Mouse (Mus musculus) embryonic facial prominence, embryonic 14.5 days (tissue): Measurements from ENCODE around the gene Ugt1a8. TPM values are rescaled to one million over a fixed set of nuclear protein-coding genes. Genes with fewer than 3 reads are reported as not detected.
"Not testable (repeated sequence)": the region's sequence is repeated elsewhere in the genome, so short reads cannot be mapped to it uniquely, and the experiment has no call there.

Source experiments
- ATAC-seq: fragments of 200-750 bp; cut with Nextera tagmentation; 2 replicates; pipeline ENCODE4 v1.8.0; 2017; ENCODE audit warnings: low read depth, moderate number of reproducible peaks, moderate TSS enrichment
- DNase-seq: peaks from one replicate; pipeline ENCODE4 v3.0.0-alpha.2; 2015; ENCODE audit warnings: low spot score
- H3K27ac ChIP-seq: fragments of 300-500 bp; sonication (generic); replicated peaks from 2 replicates; pipeline ENCODE4 v1.5.1; 2014; ENCODE audit warnings: low read depth, mild to moderate bottlenecking, low read length, moderate library complexity
- H3K27me3 ChIP-seq: fragments of 300-500 bp; sonication (generic); replicated peaks from 2 replicates; pipeline ENCODE4 v1.6.1; 2014; ENCODE audit warnings: low read length; ENCODE audit not compliant: control insufficient read depth, insufficient read depth
- H3K36me3 ChIP-seq: fragments of 300-500 bp; sonication (generic); 2 replicates; pipeline ENCODE4 v1.6.1; 2014; ENCODE audit warnings: low read length, mixed read lengths; ENCODE audit not compliant: control insufficient read depth, insufficient read depth
- H3K4me1 ChIP-seq: fragments of 300-500 bp; sonication (generic); 2 replicates; pipeline ENCODE4 v1.6.1; 2014; ENCODE audit warnings: antibody characterized with exemption, low read length; ENCODE audit not compliant: control insufficient read depth, insufficient read depth
- H3K4me2 ChIP-seq: fragments of 300-500 bp; sonication (generic); 2 replicates; pipeline ENCODE4 v1.6.1; 2014; ENCODE audit warnings: low read depth, mild to moderate bottlenecking, low read length, moderate library complexity, mixed read lengths
- H3K4me3 ChIP-seq: fragments of 300-500 bp; sonication (generic); 2 replicates; pipeline ENCODE4 v1.5.1; 2014; ENCODE audit warnings: low read depth, mild to moderate bottlenecking, low read length
- H3K9ac ChIP-seq: fragments of 300-500 bp; sonication (generic); 2 replicates; pipeline ENCODE4 v1.6.1; 2014; ENCODE audit warnings: low read depth, mild to moderate bottlenecking, low read length, moderate library complexity, mixed read lengths
- H3K9me3 ChIP-seq: fragments of 300-500 bp; sonication (generic); 2 replicates; pipeline ENCODE4 v1.6.1; 2016; ENCODE audit warnings: low read length; ENCODE audit not compliant: control insufficient read depth
- WGBS: fragments of 180-500 bp; shearing (Covaris S2); extraction: QIAGEN DNeasy Blood & Tissue Kit; methylation state at CpG from one replicate; pipeline ENCODE4 v1.1.7; 2014; 5-methylcytosine and 5-hydroxymethylcytosine counted together
- polyA plus RNA-seq: library from polyadenylated mRNA; unstranded; fragments of >200 nt; fragmentation: Nextera tagmentation; extraction: Ambion mirVana; gene quantifications from 2 replicates; pipeline ENCODE4 v1.2.1, GENCODE M21; 2014

Ugt1a8 gene
- polyA plus RNA-seq, 1 experiment from 2014 or later: not detected

DNA sequence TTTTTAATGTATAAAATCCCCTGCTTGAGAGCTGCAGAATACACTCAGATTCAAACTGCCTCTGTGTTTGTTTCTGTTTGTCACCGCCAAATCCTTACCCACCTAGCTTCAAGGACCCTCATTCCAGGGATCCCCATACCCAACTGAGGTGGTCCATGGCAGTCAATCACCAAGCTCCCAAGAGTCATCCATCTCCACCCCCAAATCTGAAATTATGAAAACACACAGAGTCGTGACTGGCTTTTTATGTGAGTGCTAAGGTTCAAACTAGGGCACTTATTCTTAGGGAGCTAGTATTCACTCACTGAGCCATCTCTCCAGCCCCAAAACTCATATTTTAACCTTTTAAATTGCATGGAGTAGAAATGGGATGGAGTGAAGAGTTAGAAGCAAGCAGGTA lies 137.7 kb downstream of the Ugt1a8 start:
- H3K4me2 ChIP-seq, H3K27me3 ChIP-seq, H3K4me1 ChIP-seq, DNase-seq, ATAC-seq, H3K9ac ChIP-seq, H3K27ac ChIP-seq, H3K4me3 ChIP-seq, H3K36me3 ChIP-seq: not testable (repeated sequence)
- 36% methylated on average over 2 of the region's 2 CpGs for whole genome bisulfite sequencing
- peaks cover 56% of the 10 kb centered on the region for H3K9me3 ChIP-seq

DNA sequence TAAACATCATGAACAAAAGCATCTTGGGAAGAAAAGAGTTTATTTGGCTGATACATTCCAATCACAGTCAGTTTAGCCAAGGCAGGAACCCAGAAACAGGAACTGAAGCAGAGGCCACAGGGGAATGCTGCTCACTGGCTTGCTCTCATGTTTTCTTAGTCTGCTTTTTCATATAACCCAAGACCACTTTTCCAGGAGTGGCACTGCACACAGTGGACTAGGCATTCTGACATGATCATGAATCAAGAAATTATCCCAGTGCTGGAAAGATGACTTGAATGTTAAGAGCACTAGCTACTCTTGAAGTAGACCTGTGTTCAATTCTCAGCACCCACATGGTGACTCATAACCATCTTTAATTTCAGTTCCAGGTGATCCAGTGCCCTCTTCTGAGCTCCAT lies 138.1 kb downstream of the Ugt1a8 start:
- no peak for ATAC-seq

DNA sequence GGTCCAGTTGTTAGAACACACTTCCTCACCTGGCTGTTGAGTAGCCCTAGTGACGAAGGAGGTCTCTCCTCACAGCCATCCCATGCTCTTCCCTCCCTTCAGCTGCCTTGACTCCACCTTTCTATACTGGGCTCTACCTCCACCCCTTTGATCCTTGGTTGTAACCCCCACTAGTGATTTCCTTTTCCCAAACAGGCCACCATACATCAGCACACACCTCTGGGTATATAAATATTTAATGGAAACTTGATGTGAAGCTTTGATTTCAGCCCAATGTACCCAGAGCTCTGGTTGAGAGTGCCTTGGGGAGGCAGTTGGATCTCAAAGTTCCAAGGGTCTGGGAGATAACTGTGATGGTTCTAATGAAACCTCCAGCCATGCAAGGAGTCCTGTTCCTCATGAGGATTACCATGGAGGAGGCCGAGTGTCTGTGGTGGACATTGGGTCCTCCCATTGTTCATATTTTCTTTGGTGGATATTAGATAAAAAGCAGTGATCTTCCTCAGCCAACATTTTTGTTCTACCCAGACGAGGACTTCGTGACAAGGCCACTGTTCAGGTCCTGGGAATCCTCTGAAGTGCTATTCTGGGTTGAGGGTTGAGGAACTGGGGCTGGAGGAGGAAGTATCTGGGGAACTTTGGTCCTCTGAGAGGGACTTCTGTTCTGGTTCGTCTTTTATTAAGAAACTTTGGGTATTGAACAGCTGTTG lies 139.2 kb downstream of the Ugt1a8 start, which contains the start of gene Mroh2a:
TSS of gene Mroh2a (plus strand) at position 317 of the 710 bp plus-strand sequence.
- Histone ChIP-seq H3K27me3 (no peaks in the 10 kb centered on the region), H3K36me3 (no peaks in the 10 kb centered on the region), H3K9me3 (peaks cover 71% of the 10 kb centered on the region), H3K4me2 (no peak within 1 kb of the TSS), H3K27ac (no peak within 1 kb of the TSS), H3K9ac (no peak within 1 kb of the TSS), H3K4me3 (no peak within 1 kb of the TSS), H3K4me1 (no peaks in the 10 kb centered on the region)
- ATAC-seq (no peak), DNase-seq (no peak)
- 56% methylated on average over 5 of the region's 5 CpGs for WGBS

More for the DNA sequence above, 138.1 kb downstream of the Ugt1a8 start:
- Histone ChIP-seq H3K9me3 (peaks cover 60% of the 10 kb centered on the region), H3K27ac (no peak overlapping the region), H3K4me1 (no peaks in the 10 kb centered on the region), H3K4me2 (no peak overlapping the region), H3K36me3 (no peaks in the 10 kb centered on the region), H3K4me3 (no peak overlapping the region), H3K27me3 (no peaks in the 10 kb centered on the region), H3K9ac (no peak overlapping the region)
- DNase-seq: no peak

DNA sequence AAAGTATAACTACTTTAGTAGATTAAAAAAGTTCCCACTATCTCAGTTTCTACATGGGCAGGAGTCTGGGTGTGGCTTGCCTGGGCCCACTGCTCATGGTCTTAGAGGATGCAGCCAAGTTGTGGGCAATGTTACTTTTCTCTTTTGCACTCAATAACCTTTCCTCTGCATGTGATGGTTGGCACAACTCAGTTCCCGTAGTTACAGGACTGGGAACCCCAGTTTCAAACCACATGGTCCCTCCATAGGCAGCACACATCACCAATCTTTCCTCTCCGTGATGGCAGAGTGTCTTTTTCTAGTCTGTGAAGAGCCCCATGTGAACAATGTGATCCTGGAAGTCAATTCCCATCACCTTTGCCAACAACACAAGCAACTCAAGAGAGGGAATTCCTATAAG lies 139.9 kb downstream of the Ugt1a8 start:
- Histone ChIP-seq H3K4me2 (no peak overlapping the region), H3K27ac (no peak overlapping the region), H3K4me3 (no peak overlapping the region), H3K9me3 (peaks cover 73% of the 10 kb centered on the region), H3K27me3 (no peaks in the 10 kb centered on the region), H3K4me1 (no peaks in the 10 kb centered on the region), H3K36me3 (no peaks in the 10 kb centered on the region), H3K9ac (no peak overlapping the region)
- no peak for DNase-seq
- 56% methylated on average over 2 of the region's 2 CpGs for WGBS
- no peak for ATAC-seq

DNA sequence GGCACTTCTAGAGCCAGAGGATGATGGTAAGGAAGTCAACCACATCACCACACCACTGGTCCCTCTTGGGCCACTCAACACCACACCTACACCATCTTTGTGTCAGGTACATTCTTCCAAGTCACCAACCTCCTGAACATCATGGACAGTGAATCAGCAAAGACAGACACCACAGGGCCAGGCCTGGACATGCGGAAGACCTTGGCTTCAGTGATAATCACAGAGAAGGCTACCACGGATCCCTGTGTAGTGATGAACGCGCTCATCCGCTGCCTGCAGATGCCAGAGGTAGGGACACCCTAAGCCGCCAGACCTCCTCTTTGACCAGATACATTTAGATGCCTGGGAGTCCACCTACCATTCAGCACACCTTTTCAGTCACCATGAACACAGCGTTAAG lies 140.5 kb downstream of the Ugt1a8 start:
- Histone ChIP-seq H3K4me3 (no peak overlapping the region), H3K27me3 (no peaks in the 10 kb centered on the region), H3K27ac (no peak overlapping the region), H3K4me1 (no peaks in the 10 kb centered on the region), H3K4me2 (no peak overlapping the region), H3K9me3 (peaks cover 79% of the 10 kb centered on the region), H3K9ac (no peak overlapping the region), H3K36me3 (no peaks in the 10 kb centered on the region)
- no peak for DNase-seq
- WGBS: 68% methylated on average over 7 of the region's 7 CpGs
- no peak for ATAC-seq

DNA sequence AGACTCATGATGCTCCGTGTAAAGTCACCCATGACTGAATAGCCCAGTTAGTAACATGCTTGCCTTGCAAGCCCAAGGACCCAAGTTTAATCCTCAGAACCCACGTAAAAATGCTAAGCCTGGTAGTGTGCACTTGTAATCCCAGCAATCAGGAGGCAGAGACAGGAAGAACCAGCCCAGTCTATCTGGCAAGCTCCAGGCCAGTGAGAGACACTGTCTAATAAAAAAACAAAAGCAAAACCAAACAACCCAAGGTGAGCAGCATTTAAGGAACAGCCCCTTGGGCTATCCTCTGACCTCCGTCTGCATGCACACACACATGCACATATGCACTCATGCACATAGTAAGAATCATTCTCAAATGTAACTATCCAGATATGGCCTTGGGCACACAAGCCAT lies 142.0 kb downstream of the Ugt1a8 start:
- H3K9me3 ChIP-seq: peaks cover 92% of the 10 kb centered on the region
- H3K27me3 ChIP-seq: no peaks in the 10 kb centered on the region
- 78% methylated on average over 3 of the region's 3 CpGs for WGBS
- DNase-seq: no peak
- no peak overlapping the region for H3K27ac ChIP-seq
- H3K4me3 ChIP-seq: no peak overlapping the region
- no peak overlapping the region for H3K4me2 ChIP-seq
- H3K36me3 ChIP-seq: no peaks in the 10 kb centered on the region
- H3K4me1 ChIP-seq: no peaks in the 10 kb centered on the region
- no peak overlapping the region for H3K9ac ChIP-seq
- ATAC-seq: no peak

DNA sequence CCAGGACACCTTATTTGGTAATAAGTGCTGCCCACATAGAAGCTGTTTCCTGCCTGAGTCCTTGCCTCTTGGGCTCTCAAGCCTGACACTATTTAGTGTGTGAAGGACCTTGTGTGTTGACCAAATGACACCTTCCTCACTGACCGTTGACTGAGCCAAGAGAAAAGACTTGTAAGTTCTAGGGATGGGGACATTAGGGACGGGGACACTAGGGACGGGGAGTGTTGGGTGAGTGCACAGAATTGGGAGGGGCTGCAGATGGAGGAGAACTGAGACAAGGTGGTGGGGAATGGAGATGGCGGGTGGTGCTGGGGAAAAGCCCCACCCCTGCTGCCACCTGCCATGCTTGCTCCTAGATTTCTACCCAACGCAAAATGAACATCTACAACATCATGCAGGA lies 142.4 kb downstream of the Ugt1a8 start:
- WGBS: 85% methylated on average over 5 of the region's 5 CpGs
- H3K4me3 ChIP-seq: no peak overlapping the region
- H3K36me3 ChIP-seq: no peaks in the 10 kb centered on the region
- no peak overlapping the region for H3K4me2 ChIP-seq
- no peak for DNase-seq
- no peak overlapping the region for H3K27ac ChIP-seq
- no peaks in the 10 kb centered on the region for H3K27me3 ChIP-seq
- no peaks in the 10 kb centered on the region for H3K4me1 ChIP-seq
- no peak overlapping the region for H3K9ac ChIP-seq
- no peak for ATAC-seq
- peaks cover 97% of the 10 kb centered on the region for H3K9me3 ChIP-seq

DNA sequence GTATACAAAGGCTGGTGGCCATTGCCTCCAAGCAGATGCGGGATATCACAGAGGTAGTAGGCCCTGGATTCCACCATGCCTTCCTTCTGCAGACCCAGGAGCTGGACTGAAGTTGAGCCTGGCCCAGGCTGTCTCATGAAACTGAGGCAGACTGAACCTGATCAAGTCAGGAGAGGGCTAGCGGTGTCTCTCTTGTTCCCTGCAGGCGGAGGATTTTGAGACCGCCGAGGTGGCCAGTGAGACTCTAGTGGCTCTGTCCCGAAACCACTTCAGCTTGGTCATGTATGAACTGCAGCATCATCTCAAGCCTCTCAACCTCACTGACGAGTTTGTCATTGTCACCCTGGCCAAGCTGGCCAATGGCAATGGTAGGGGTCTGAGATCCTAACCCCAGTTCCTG lies 142.8 kb downstream of the Ugt1a8 start:
- Histone ChIP-seq H3K4me2 (no peak overlapping the region), H3K4me1 (no peaks in the 10 kb centered on the region), H3K36me3 (no peaks in the 10 kb centered on the region), H3K27me3 (no peaks in the 10 kb centered on the region), H3K4me3 (no peak overlapping the region), H3K9ac (no peak overlapping the region), H3K27ac (no peak overlapping the region), H3K9me3 (peaks cover 99% of the 10 kb centered on the region)
- WGBS: 72% methylated on average over 7 of the region's 7 CpGs
- no peak for ATAC-seq
- no peak for DNase-seq
